Mouse (Mus musculus) liver, postnatal 0 days (tissue): ENCODE results near the gene Plg. TPM values are rescaled to one million over a fixed set of nuclear protein-coding genes. Genes with fewer than 3 reads are reported as not detected.

Source experiments
- ATAC-seq: fragments of 200-750 bp; cut with Nextera tagmentation; 2 replicates; pipeline ENCODE4 v1.8.0; 2017; ENCODE audit warnings: mild to moderate bottlenecking, moderate library complexity
- DNase-seq: peaks from one replicate; pipeline ENCODE4 v3.0.0-alpha.2; 2016
- H3K27ac ChIP-seq: fragments of 300-500 bp; sonication (generic); 2 replicates; pipeline ENCODE4 v1.5.1; 2014; ENCODE audit warnings: antibody characterized with exemption, moderate library complexity, mild to moderate bottlenecking, low read depth
- H3K27me3 ChIP-seq: fragments of 300-500 bp; sonication (generic); 2 replicates; pipeline ENCODE4 v1.6.1; 2014; ENCODE audit warnings: low read length, control low read depth, mixed read lengths; ENCODE audit not compliant: insufficient read depth
- H3K36me3 ChIP-seq: fragments of 300-500 bp; sonication (generic); replicated peaks from 2 replicates; pipeline ENCODE4 v1.6.1; 2014; ENCODE audit warnings: mild to moderate bottlenecking, control low read depth, low read length, moderate library complexity, mixed read lengths; ENCODE audit not compliant: insufficient read depth
- H3K4me1 ChIP-seq: fragments of 300-500 bp; sonication (generic); 2 replicates; pipeline ENCODE4 v1.6.1; 2014; ENCODE audit warnings: antibody characterized with exemption, mild to moderate bottlenecking, control low read depth; ENCODE audit not compliant: insufficient read depth
- H3K4me2 ChIP-seq: fragments of 300-500 bp; sonication (generic); 2 replicates; pipeline ENCODE4 v1.6.1; 2014; ENCODE audit warnings: low read depth, mild to moderate bottlenecking, low read length, moderate library complexity, mixed read lengths
- H3K4me3 ChIP-seq: fragments of 300-500 bp; sonication (generic); 2 replicates; pipeline ENCODE4 v1.5.1; 2014; ENCODE audit warnings: low read depth, low read length
- H3K9ac ChIP-seq: fragments of 300-500 bp; sonication (generic); replicated peaks from 2 replicates; pipeline ENCODE4 v1.6.1; 2014; ENCODE audit warnings: mild to moderate bottlenecking, moderate library complexity
- H3K9me3 ChIP-seq: fragments of 300-500 bp; sonication (generic); 2 replicates; pipeline ENCODE4 v1.6.1; 2016; ENCODE audit warnings: mild to moderate bottlenecking, control low read depth, low read length, mixed read lengths
- CTCF ChIP-seq: sonication (generic); IDR thresholded peaks from 2 replicates; pipeline ENCODE4 v1.5.1; 2016; ENCODE audit warnings: antibody characterized with exemption, low read depth
- EP300 ChIP-seq: IDR thresholded peaks from 2 replicates; pipeline ENCODE4 v1.6.1; 2016; ENCODE audit warnings: antibody characterized with exemption, low read depth, mild to moderate bottlenecking
- WGBS: fragments of 180-500 bp; shearing (Covaris S2); extraction: QIAGEN DNeasy Blood & Tissue Kit; methylation state at CpG from one replicate; pipeline ENCODE4 v1.1.7; 2014; ENCODE audit not compliant: insufficient replicate concordance; 5-methylcytosine and 5-hydroxymethylcytosine counted together
- polyA plus RNA-seq: library from polyadenylated mRNA; unstranded; fragments of >200 nt; fragmentation: Nextera tagmentation; extraction: Ambion mirVana; gene quantifications from 2 replicates; pipeline ENCODE4 v1.2.1, GENCODE M21; 2015

Plg gene
- polyA plus RNA-seq, 1 experiment from 2014 or later, result 1,170 TPM

DNA sequence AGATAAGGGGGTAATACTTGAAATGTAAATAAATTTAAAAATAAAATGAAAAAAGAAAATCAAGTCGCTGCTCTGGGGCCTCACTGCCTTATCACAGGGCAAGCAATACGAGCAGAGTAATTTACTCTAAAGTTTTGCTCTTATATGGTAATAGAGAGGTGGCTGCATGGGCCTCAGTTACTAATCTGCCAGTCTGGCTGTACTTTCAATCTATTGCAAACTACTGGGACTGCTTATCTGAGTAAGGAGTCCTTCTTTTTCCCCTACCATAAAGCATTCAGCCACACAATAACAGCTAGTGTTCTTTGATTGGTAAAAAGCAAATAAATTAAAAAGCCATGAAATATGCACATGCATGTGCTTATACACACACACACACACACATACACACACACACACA, 3.2 kb downstream of the Plg start:
- TF ChIP-seq CTCF, result no peak
- TF ChIP-seq EP300, result no peak
- Histone ChIP-seq H3K9me3 (no peaks in the 10 kb centered on the region), H3K36me3 (0 out of 2 replicates have a peak, but pooled peaks cover 4% of the 10 kb centered on the region), H3K27ac (peak overlapping the region; percentile 94), H3K4me3 (no peak overlapping the region), H3K4me2 (peak overlapping the region; percentile 48), H3K9ac (0 out of 2 replicates have a peak overlapping the region, but pooled peaks have one; percentile 26), H3K4me1 (peaks cover 16% of the 10 kb centered on the region), H3K27me3 (no peaks in the 10 kb centered on the region)
- DNase-seq (no peak), ATAC-seq (no peak)
- whole genome bisulfite sequencing, result 59% methylated on average over 2 of the region's 2 CpGs

- WGBS, result 33% methylated on average over 2 of the region's 2 CpGs
- peak overlapping the region; percentile 34; the same call in 1 of the 2 replicates for H3K4me2 ChIP-seq
- peak overlapping the region; percentile 86 for H3K27ac ChIP-seq
- peaks cover 14% of the 10 kb centered on the region for H3K4me1 ChIP-seq
- no peaks in the 10 kb centered on the region for H3K9me3 ChIP-seq
- H3K9ac ChIP-seq, result no peak overlapping the region
- ATAC-seq (no peak), DNase-seq (peak; percentile 14)
- H3K27me3 ChIP-seq, result no peaks in the 10 kb centered on the region
- no peak for TF ChIP-seq EP300
- TF ChIP-seq CTCF, result no peak
- H3K36me3 ChIP-seq, result 0 out of 2 replicates have a peak, but pooled peaks cover 8% of the 10 kb centered on the region
- H3K4me3 ChIP-seq, result no peak overlapping the region
Measured at GRCm38 (mm10) chr17:12382531-12382930, 4.1 kb downstream of the Plg start.

- peaks cover 14% of the 10 kb centered on the region for H3K4me1 ChIP-seq
- DNase-seq, result peak; percentile 22
- peaks cover 11% of the 10 kb centered on the region; the same call in 1 of the 2 replicates for H3K36me3 ChIP-seq
- H3K4me2 ChIP-seq, result peak overlapping the region; percentile 33; the same call in 1 of the 2 replicates
- H3K4me3 ChIP-seq, result no peak overlapping the region
- no peaks in the 10 kb centered on the region for H3K27me3 ChIP-seq
- TF ChIP-seq CTCF (no peak), EP300 (peak; percentile 55; the same call in 1 of the 2 replicates)
- WGBS, result 37% methylated on average over 8 of the region's 8 CpGs
- H3K27ac ChIP-seq, result peak overlapping the region; percentile 86
- H3K9ac ChIP-seq, result no peak overlapping the region
- peak; percentile 85 for ATAC-seq
- H3K9me3 ChIP-seq, result no peaks in the 10 kb centered on the region
Measured at GRCm38 (mm10) chr17:12385049-12385794, 6.8 kb downstream of the Plg start.

GRCm38 (mm10) chr17:12387781-12388180, 9.4 kb downstream of the Plg start:
- Histone ChIP-seq H3K4me1 (peaks cover 9% of the 10 kb centered on the region; the same call in 1 of the 2 replicates), H3K9ac (no peak overlapping the region), H3K27me3 (no peaks in the 10 kb centered on the region), H3K4me3 (no peak overlapping the region), H3K9me3 (no peaks in the 10 kb centered on the region), H3K4me2 (no peak overlapping the region), H3K27ac (0 out of 2 replicates have a peak overlapping the region, but pooled peaks have one; percentile 18), H3K36me3 (peaks cover 16% of the 10 kb centered on the region; the same call in 1 of the 2 replicates)
- ATAC-seq (no peak), DNase-seq (no peak)
- 75% methylated on average over 2 of the region's 2 CpGs for WGBS
- TF ChIP-seq EP300 (no peak), CTCF (no peak)

- Histone ChIP-seq H3K27me3 (no peaks in the 10 kb centered on the region), H3K4me3 (no peak overlapping the region), H3K36me3 (peaks cover 16% of the 10 kb centered on the region; the same call in 1 of the 2 replicates), H3K27ac (no peak overlapping the region), H3K4me1 (peaks cover 6% of the 10 kb centered on the region; the same call in 1 of the 2 replicates), H3K9ac (no peak overlapping the region), H3K9me3 (no peaks in the 10 kb centered on the region), H3K4me2 (no peak overlapping the region)
- DNase-seq (peak; percentile 33), ATAC-seq (no peak)
- TF ChIP-seq CTCF, result no peak
- no peak for TF ChIP-seq EP300
- WGBS, result 74% methylated on average over 7 of the region's 7 CpGs
Measured at GRCm38 (mm10) chr17:12388239-12388638, 9.8 kb downstream of the Plg start.

GRCm38 (mm10) chr17:12396163-12396677, 17.8 kb downstream of the Plg start:
- WGBS, result 82% methylated on average over 9 of the region's 9 CpGs
- Histone ChIP-seq H3K36me3 (peaks cover 20% of the 10 kb centered on the region), H3K9me3 (no peaks in the 10 kb centered on the region), H3K9ac (no peak overlapping the region), H3K4me2 (no peak overlapping the region), H3K4me3 (no peak overlapping the region), H3K27ac (no peak overlapping the region), H3K27me3 (no peaks in the 10 kb centered on the region), H3K4me1 (no peaks in the 10 kb centered on the region)
- no peak for DNase-seq
- no peak for TF ChIP-seq EP300
- ATAC-seq, result no peak
